Mouse (Mus musculus): Measurements from ENCODE around the gene Vmn2r-ps159. TPM values are rescaled to one million over a fixed set of nuclear protein-coding genes. Genes with fewer than 3 reads are reported as not detected.
"Not testable (repeated sequence)": the region's sequence is repeated elsewhere in the genome, so short reads cannot be mapped to it uniquely, and the experiment has no call there.

Vmn2r-ps159 gene
- polyA plus RNA-seq (2017; shearing (Covaris generic)), result not detected

GRCm38 (mm10) chr4:156330803-156331202, at the start of gene Vmn2r-ps159:
Gene Vmn2r-ps159, plus strand, starts transcription at chr4:156331103.
- not testable (repeated sequence) for ATAC-seq

- ATAC-seq, result not testable (repeated sequence)
Measured at GRCm38 (mm10) chr4:156341601-156342504, 10.9 kb downstream of the Vmn2r-ps159 start.

GRCm38 (mm10) chr4:156342569-156343325, 11.8 kb downstream of the Vmn2r-ps159 start:
- no peak for ATAC-seq

- no peak for ATAC-seq
Measured at GRCm38 (mm10) chr4:156343332-156343731, 12.4 kb downstream of the Vmn2r-ps159 start.

- not testable (repeated sequence) for ATAC-seq
Measured at GRCm38 (mm10) chr4:156356756-156357437, 26.0 kb downstream of the Vmn2r-ps159 start.

Other genes starting within 250 kb of the Vmn2r-ps159 start
- 10 to 100 TPM; 14.9 to 19.3 TPM for gene 9430015G10Rik, start 221.1 kb upstream of the Vmn2r-ps159 start, polyA plus RNA-seq (2017; shearing (Covaris generic))
- under 1 TPM in 1 of 2 experiments, not detected in 1; 0.20 TPM for gene Rnf223, start 200.6 kb upstream of the Vmn2r-ps159 start, polyA plus RNA-seq (2017; shearing (Covaris generic))
- gene Agrn, start 133.6 kb upstream of the Vmn2r-ps159 start, polyA plus RNA-seq (2017; shearing (Covaris generic)), result 1 to 10 TPM; 2.6 to 2.8 TPM
- gene Isg15, start 130.3 kb upstream of the Vmn2r-ps159 start, polyA plus RNA-seq (2017; shearing (Covaris generic)), result 10 to 100 TPM; 29.5 to 84.6 TPM
- 1 to 10 TPM; 2.6 to 7.4 TPM for gene AW011738, start 127.8 kb upstream of the Vmn2r-ps159 start, polyA plus RNA-seq (2017; shearing (Covaris generic))
- 1 to 10 TPM in 1 of 2 experiments, under 1 TPM in 1; 0.30 to 1.3 TPM for gene Perm1, start 115.2 kb upstream of the Vmn2r-ps159 start, polyA plus RNA-seq (2017; shearing (Covaris generic))
- 1 to 10 TPM; 5.8 to 6.1 TPM for gene Plekhn1, start 96.2 kb upstream of the Vmn2r-ps159 start, polyA plus RNA-seq (2017; shearing (Covaris generic))
- 10 to 100 TPM; 14.5 to 15.9 TPM for gene Noc2l, start 95.1 kb upstream of the Vmn2r-ps159 start, polyA plus RNA-seq (2017; shearing (Covaris generic))
- gene Samd11, start 75.4 kb upstream of the Vmn2r-ps159 start, polyA plus RNA-seq (2017; shearing (Covaris generic)), result 1 to 10 TPM; 2.8 to 2.9 TPM